Mouse (Mus musculus) layer of hippocampus, adult 18-20 months (tissue): Measurements from ENCODE around the gene Frmd6. TPM values are rescaled to one million over a fixed set of nuclear protein-coding genes. Genes with fewer than 3 reads are reported as not detected.

Experiments used
- DNase-seq, 2 experiments: peaks; one replicate each; pipeline ENCODE4 v3.0.0; 2022; ENCODE audit warnings: low spot score in 2 of 2
- total RNA-seq, 2 experiments: library from RNA; stranded (reverse); gene quantifications; 2 replicates each; pipeline ENCODE4 v1.2.3; 2021

Gene Frmd6
- total RNA-seq, 2 experiments from 2014 or later = 21.0 to 22.9 TPM

GRCm38 (mm10) chr12:70849517-70850291 is 24.4 kb downstream of the Frmd6 start:
- DNase-seq = no peak

GRCm38 (mm10) chr12:70851342-70851960 is 26.1 kb downstream of the Frmd6 start:
- no peak for DNase-seq

- DNase-seq = peak; percentile 30 to 33
Measured at GRCm38 (mm10) chr12:70853026-70853425, 27.7 kb downstream of the Frmd6 start.

DNA sequence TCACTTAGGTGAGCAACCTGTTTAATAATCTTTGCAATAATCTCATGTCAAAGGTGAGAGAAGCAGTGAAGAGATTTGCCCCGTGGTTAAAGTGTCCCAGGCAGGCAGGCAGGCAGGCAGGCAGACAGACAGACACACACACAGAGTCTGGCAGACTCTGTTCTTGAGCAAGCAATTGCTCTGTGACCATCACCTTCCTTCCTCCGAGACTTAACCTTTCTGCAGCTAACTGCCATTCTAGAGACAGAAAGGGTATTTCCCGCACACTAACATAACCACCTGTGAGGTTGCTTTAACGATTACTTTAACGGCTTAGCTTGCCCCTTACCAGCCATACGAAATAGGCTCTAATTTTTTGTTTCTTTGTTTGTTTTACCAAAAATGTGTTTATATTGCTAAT is 30.4 kb downstream of the Frmd6 start:
- no peak for DNase-seq

GRCm38 (mm10) chr12:70856776-70857175 is 31.5 kb downstream of the Frmd6 start:
- no peak for DNase-seq

DNA sequence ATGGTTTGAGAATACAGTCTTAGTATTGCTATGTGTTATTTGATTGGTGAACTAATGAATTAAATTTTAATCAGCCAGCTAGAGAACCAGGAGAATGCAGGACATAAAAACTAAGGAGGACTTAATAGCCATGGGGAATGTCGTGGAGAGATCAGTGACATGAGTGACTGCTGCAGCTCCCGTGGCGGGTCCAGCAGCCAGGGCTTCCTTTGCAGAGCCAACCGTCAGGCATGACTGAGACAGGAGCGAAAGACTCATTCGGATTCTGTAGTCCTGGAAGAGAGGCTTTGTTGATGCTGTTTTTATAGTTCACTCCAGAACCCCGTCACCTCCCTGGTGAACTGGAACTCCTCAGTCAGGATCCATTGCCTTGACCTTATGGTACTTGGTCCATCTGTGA is 38.0 kb downstream of the Frmd6 start:
- no peak for DNase-seq

- no peak for DNase-seq
Measured at GRCm38 (mm10) chr12:70867780-70868179, 42.5 kb downstream of the Frmd6 start.

DNA sequence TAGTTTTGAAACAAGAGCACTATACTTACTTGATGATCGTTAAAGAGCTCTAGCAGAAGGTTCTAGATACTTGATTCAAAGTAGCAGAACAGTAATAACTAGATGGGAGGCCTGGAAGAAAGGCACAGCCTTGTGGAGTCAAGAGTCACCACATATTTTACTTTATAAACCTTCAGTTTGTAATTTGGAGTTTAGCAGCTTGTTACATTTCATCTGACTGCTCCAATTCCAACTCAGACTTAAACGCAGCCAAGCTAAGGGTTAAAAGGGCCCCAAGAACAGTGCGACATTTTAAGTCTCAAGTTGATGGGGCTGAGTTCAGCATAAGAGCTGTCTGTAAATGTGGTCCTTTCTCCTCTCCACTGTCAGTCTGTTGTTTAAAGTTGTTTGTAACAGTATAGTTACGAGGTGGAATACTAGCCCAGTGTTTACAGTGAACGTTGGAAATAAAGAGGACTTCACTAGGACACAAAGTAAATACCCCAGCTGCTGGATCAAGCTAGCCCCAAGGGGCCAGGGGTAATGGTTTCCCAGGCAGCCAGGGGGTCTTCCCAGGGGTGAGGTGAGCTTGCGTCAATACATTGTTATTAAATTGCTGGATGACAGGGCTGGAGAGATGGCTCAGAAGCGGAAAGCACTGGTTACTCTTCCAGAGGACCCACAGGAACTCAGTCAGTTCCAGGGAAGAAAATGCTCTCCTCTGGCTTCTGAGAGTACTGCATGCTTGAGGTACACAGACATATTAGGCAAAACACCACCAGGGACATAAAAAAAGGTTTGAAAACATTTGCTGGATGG is 43.1 kb downstream of the Frmd6 start:
- no peak for DNase-seq

DNA sequence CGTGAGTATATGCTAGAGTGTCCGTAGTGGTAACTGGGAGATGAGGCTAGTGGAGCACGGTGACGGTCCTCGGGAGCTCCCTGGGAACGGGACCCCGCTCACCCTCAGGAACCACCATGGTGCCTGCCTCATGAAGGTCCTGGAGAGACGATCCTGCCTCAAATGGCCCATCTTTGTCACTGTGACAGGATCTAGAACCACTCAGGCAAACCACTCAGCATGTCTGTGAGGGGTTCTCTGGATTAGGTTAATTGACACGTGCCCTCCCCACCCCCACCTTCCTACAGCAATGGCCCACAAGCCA is 43.6 kb downstream of the Frmd6 start:
- DNase-seq = no peak

- DNase-seq = no peak
Measured at GRCm38 (mm10) chr12:70873544-70873943, 48.2 kb downstream of the Frmd6 start.

GRCm38 (mm10) chr12:70876270-70876998 is 51.1 kb downstream of the Frmd6 start:
- DNase-seq = peak in 1 of 2 experiments; percentile 42

- peak in 1 of 2 experiments; percentile 49 for DNase-seq
Measured at GRCm38 (mm10) chr12:70877926-70878710, 52.8 kb downstream of the Frmd6 start.

GRCm38 (mm10) chr12:70880396-70880975 is 55.2 kb downstream of the Frmd6 start:
- DNase-seq = no peak

DNA sequence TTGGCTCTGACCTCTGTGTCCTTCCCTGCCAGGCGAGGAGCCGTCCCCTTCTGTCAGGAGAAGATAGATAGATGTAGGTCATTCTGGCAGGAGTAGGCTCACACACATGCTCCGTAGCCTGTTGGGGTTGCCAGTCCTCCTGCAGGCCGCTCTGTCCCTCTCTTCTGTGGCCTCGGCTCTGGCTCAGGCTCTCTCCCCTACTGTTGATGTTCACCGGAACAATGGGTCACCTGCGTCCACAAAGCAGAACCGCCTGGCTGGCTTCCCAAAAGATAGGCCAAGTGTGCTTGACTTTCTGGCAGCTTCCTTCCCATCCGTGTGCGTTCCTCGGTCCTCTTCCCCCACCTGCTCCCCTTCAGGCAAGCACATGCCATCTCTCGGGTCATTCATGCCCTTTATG is 56.0 kb downstream of the Frmd6 start:
- DNase-seq = peak in 1 of 2 experiments; percentile 13

- peak; percentile 66 to 83 for DNase-seq
Measured at GRCm38 (mm10) chr12:70881854-70882253, 56.5 kb downstream of the Frmd6 start.

DNA sequence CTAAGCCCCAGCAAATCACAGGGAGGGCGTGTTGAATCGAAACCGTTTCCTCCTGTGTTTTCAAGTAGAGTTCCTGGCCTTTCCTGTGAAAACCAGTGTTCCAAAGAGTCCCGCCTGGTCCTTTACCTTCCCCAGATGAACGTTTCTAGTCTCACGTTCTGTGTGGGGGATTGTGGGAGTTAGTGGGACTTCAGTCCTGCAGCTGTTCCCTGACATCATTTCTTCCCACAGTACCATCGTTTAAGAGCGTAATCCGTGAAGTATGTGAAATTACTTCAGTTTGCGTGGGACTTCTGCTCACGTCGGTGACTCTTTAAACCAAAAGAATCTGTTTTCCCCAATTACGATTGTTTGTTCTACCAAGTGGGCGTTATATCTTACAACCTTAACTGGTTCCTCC is 57.8 kb downstream of the Frmd6 start:
- DNase-seq = no peak

DNA sequence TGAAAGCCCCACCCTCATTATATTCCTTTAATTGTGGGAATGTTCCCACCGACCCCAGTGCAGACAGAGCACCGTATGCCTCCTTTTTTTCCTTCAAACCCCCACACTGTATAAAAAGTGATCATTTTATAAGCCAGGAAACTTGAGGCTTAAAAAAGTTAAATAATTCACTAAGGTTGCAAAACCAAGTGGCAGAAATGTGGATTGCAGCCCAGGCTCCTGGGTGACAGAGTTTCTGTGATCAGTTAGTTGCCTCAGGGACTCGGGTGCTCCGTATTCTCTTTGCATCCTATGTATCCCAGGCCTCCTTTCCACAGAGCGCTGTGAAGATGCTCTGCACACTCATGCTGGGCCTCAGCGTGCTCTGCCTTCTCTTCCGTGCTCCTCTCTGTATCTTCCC is 58.8 kb downstream of the Frmd6 start:
- DNase-seq = no peak

GRCm38 (mm10) chr12:70884973-70885372 is 59.7 kb downstream of the Frmd6 start:
- no peak for DNase-seq

GRCm38 (mm10) chr12:70885576-70885975 is 60.3 kb downstream of the Frmd6 start:
- DNase-seq = no peak

DNA sequence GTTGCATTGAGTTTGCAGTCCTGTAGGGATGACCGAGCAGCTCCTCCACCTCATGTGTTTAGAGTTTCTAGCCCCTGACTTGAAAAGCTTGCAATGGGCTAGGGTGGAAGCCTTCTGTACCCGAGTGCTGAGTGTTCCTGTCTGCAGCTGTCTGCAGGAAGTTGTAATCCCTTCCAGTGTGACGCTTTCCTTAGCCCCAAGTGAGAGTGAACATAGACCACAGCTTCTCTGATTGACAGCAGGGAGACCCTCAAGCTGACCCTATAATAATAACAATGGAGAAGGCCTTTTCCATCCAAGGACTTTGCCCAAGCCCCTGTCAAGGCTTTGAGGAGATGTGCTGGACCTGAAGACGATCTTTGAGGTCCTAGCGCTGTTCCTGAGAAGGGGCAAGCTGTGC is 65.1 kb downstream of the Frmd6 start:
- DNase-seq = no peak
